Mouse (Mus musculus) ES-E14 (cell line): ENCODE measurements around the gene Ski.

Experiments used
- MAFK ChIP-seq: IDR thresholded peaks from 2 replicates; pipeline ENCODE4 v1.6.1; 2014; ENCODE audit warnings: mild to moderate bottlenecking, low read depth, low read length, inconsistent platforms; ENCODE audit not compliant: insufficient read depth
- ZNF384 ChIP-seq: IDR thresholded peaks from 2 replicates; pipeline ENCODE4 v1.6.1; 2012; ENCODE audit warnings: low read depth, low read length, inconsistent platforms

DNA sequence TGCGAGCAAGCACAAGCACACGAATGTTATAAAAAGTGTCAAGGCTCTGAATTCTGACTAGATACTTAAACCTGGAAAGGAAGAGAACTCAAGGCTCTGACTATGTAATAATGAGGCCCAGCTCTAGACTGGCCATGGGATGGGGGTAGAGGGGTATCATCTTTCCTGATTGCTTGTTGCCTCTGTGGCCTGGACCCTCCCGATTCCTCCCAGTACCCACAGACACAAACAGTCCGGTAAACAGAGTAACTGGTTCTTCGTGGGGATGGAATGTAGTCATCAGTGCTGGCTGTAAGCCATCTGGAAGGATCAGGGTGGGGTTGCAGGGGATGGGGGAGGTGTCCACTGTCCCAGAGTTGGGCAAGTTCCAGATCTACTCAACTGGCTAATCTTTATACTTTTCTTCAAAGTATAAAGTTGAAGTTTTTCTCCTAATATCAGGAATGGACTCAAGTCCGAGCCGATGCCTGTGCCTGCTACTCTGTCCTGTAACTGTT is 44.7 kb upstream of the Ski start:
- TF ChIP-seq MAFK (no peak), ZNF384 (no peak)
